Mouse (Mus musculus) erythroblast, embryonic 14.5 days (primary cell): ENCODE results near the gene Flnb. TPM values are rescaled to one million over a fixed set of nuclear protein-coding genes. Genes with fewer than 3 reads are reported as not detected.

Experiments
- H3K27me3 ChIP-seq: 2 replicates; pipeline ENCODE4 v1.6.1; 2012; ENCODE audit warnings: inconsistent platforms; ENCODE audit not compliant: control insufficient read depth
- H3K36me3 ChIP-seq: 2 replicates; pipeline ENCODE4 v1.6.1; 2012; ENCODE audit warnings: mild to moderate bottlenecking, inconsistent platforms; ENCODE audit not compliant: control insufficient read depth
- H3K4me1 ChIP-seq: 2 replicates; pipeline ENCODE4 v1.6.1; 2012; ENCODE audit warnings: inconsistent platforms; ENCODE audit not compliant: control insufficient read depth
- H3K4me3 ChIP-seq: replicated peaks from 2 replicates; pipeline ENCODE3; 2012; ENCODE audit warnings: moderate library complexity, mild to moderate bottlenecking, inconsistent platforms
- H3K9me3 ChIP-seq: 2 replicates; pipeline ENCODE4 v1.6.1; 2012; ENCODE audit warnings: low read length, inconsistent platforms, mixed read lengths; ENCODE audit not compliant: control insufficient read depth
- GATA1 ChIP-seq: IDR thresholded peaks from 2 replicates; pipeline ENCODE4 v1.6.1; 2012; ENCODE audit warnings: low read length, inconsistent platforms, mixed read lengths
- TAL1 ChIP-seq: IDR thresholded peaks from 3 replicates; pipeline ENCODE4 v1.6.1; 2012; ENCODE audit warnings: low read length, inconsistent platforms, mixed read lengths
- polyA plus RNA-seq: library from polyadenylated mRNA; stranded (reverse); fragments of >175 nt; gene quantifications from 2 replicates; pipeline ENCODE4 v1.2.3, GENCODE M21; 2012

The Flnb gene
- polyA plus RNA-seq, 1 experiment = 0.02 TPM

- Histone ChIP-seq H3K4me3 (no peak within 1 kb of the TSS), H3K27me3 (no peaks in the 10 kb centered on the region), H3K4me1 (peaks cover 2% of the 10 kb centered on the region), H3K36me3 (no peaks in the 10 kb centered on the region), H3K9me3 (no peaks in the 10 kb centered on the region)
- TF ChIP-seq GATA1 = no peak
- no peak for TF ChIP-seq TAL1
These were observed 176.6 kb downstream of the Flnb start, which contains the start of gene Dnase1l3 for GRCm38 (mm10) chr14:7994271-7994767. Dnase1l3 (minus strand) TSS chr14:7994573.

- TF ChIP-seq TAL1 (no peak), GATA1 (no peak)
- Histone ChIP-seq H3K36me3 (no peaks in the 10 kb centered on the region), H3K4me3 (no peak overlapping the region), H3K4me1 (peaks cover 2% of the 10 kb centered on the region), H3K27me3 (peaks cover 17% of the 10 kb centered on the region), H3K9me3 (no peaks in the 10 kb centered on the region)
These were observed 179.5 kb downstream of the Flnb start for GRCm38 (mm10) chr14:7997255-7997696.

- peaks cover 6% of the 10 kb centered on the region for H3K4me1 ChIP-seq
- no peaks in the 10 kb centered on the region for H3K9me3 ChIP-seq
- peaks cover 34% of the 10 kb centered on the region for H3K27me3 ChIP-seq
- TF ChIP-seq GATA1 (no peak), TAL1 (no peak)
- H3K4me3 ChIP-seq = no peak overlapping the region
- H3K36me3 ChIP-seq = no peaks in the 10 kb centered on the region
These were observed 181.3 kb downstream of the Flnb start for GRCm38 (mm10) chr14:7999030-7999429.

- peaks cover 38% of the 10 kb centered on the region for H3K27me3 ChIP-seq
- H3K4me1 ChIP-seq = peaks cover 6% of the 10 kb centered on the region
- TF ChIP-seq GATA1 (no peak), TAL1 (no peak)
- H3K36me3 ChIP-seq = no peaks in the 10 kb centered on the region
- no peaks in the 10 kb centered on the region for H3K9me3 ChIP-seq
- H3K4me3 ChIP-seq = no peak overlapping the region
These were observed 181.7 kb downstream of the Flnb start for GRCm38 (mm10) chr14:7999435-7999834.

DNA sequence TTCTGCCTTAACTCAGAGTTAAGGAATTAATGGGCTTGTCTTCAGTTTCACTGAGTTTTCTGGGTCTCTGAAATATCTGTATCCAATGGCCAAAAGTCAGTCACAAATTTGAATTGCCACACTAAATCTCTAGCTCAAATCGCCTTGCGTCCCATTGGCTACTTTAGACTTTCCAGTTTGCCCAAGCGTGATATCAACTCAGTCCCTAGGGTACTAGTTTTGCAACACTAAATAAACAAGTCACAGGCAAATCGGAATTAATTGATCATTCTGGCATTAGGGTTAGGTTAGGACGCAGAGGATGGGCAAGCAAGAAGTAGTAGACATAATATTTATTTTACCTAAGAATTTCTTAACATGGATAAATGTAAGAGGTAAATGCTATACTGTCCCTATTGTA is 182.5 kb downstream of the Flnb start:
- H3K4me3 ChIP-seq = no peak overlapping the region
- peaks cover 6% of the 10 kb centered on the region for H3K4me1 ChIP-seq
- no peaks in the 10 kb centered on the region for H3K9me3 ChIP-seq
- no peaks in the 10 kb centered on the region for H3K36me3 ChIP-seq
- no peak for TF ChIP-seq GATA1
- TF ChIP-seq TAL1 = no peak
- peaks cover 39% of the 10 kb centered on the region for H3K27me3 ChIP-seq

Other genes starting within 250 kb of the Flnb start
- not detected in 2 replicates for gene Gm3558, start 249.4 kb upstream of the Flnb start, polyA plus RNA-seq
- gene Gm10338, start 222.4 kb upstream of the Flnb start, polyA plus RNA-seq = not detected in 2 replicates
- not detected in 2 replicates for gene Gm10128, start 174.0 kb upstream of the Flnb start, polyA plus RNA-seq
- gene Gm26661, start 26.4 kb upstream of the Flnb start, polyA plus RNA-seq = not detected in 2 replicates
- gene Gm45521, start 139.3 kb downstream of the Flnb start, polyA plus RNA-seq = not detected in 2 replicates
- 0.01 TPM in 1 of 2 replicates, not detected in the other for gene Dnase1l3, start 176.6 kb downstream of the Flnb start, polyA plus RNA-seq
- not detected in 2 replicates for gene Abhd6, start 184.9 kb downstream of the Flnb start, polyA plus RNA-seq